5 mouse cellular contexts compared by ENCODE assay signal in the genomic region with DNA sequence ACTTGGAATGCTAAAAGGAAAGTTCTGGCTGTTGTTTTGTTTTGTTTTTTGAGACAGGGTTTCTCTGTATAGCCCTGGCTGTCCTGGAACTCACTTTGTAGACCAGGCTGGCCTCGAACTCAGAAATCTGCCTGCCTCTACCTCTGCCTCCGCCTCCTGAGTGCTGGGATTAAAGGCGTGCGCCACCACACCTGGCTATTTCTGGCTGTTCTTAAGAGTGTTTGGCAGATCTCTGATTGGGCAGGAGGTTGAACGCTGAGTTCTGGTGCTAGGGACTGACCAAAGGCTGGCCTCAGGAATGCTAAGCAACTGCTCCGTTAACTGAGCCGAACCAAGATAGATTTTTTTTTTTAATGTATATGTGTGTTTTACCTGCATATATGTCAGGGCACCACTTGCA. TPM values are rescaled to one million over a fixed set of nuclear protein-coding genes. Genes with fewer than 3 reads are reported as not detected.
DNase-seq lines count a peak whose midpoint lies in the region; TF ChIP-seq lines count a peak whose summit lies in the region.
"Not testable (repeated sequence)": the region's sequence is repeated elsewhere in the genome, so short reads cannot be mapped to it uniquely, and the experiment has no call there.
"Had no signal": no experiment of that assay in that cellular context is flagged by ENCODE, and none has a peak within 500 bp of the region (broad histone marks: within the 10 kb centered on the region; RNA-seq: fewer than 3 reads in every experiment).

No protein-coding gene starts in this region.

- not testable (repeated sequence) for H3K4me3 ChIP-seq in MEL (ENCODE audit: control insufficient read depth in 1 of 2, insufficient read depth in 1 of 2, low read depth in 2 of 2, low read length in 2 of 2); liver, adult 2 months (ENCODE audit: insufficient read depth, low read depth, low read length)

- not testable (repeated sequence) for TF ChIP-seq CTCF in MEL (IDR thresholded peaks at IDR 0.05 in 2 of 3, conservative IDR thresholded peaks at IDR 0.05 in 1 of 3; ENCODE audit: control insufficient read depth in 1 of 3, insufficient read depth in 1 of 3, low read depth in 2 of 3, low read length in 3 of 3, poor library complexity in 1 of 3, severe bottlenecking in 1 of 3); liver, adult 2 months (IDR thresholded peaks at IDR 0.05; ENCODE audit: low read depth, low read length)

- H3K27me3 ChIP-seq in MEL (ENCODE audit: control insufficient read depth in 1 of 2, insufficient read depth in 2 of 2, low read length in 2 of 2); liver, adult 2 months (ENCODE audit: control insufficient read depth, insufficient read depth, low read length): not testable (repeated sequence)

- not testable (repeated sequence) for H3K27ac ChIP-seq in MEL (ENCODE audit: control insufficient read depth, low read depth, low read length)
- 0 out of 2 replicates have a peak overlapping the region, but pooled peaks have one; percentile 16 for H3K27ac ChIP-seq in liver, adult 2 months (replicated peaks; ENCODE audit: insufficient read depth, low read depth, low read length)

- peaks cover 7 to 20% of the 10 kb centered on the region in 2 experiments for H3K4me1 ChIP-seq in MEL (ENCODE audit: control insufficient read depth in 1 of 2, insufficient read depth in 2 of 2, low read length in 2 of 2)
- H3K4me1 ChIP-seq in liver, adult 2 months (ENCODE audit: control insufficient read depth, insufficient read depth, low read length), result peaks cover 16% of the 10 kb centered on the region

- DNase-seq in MEL (ENCODE audit: low read depth, low spot score), result peak; percentile 1
- peak; percentile 81 for DNase-seq in heart, adult 11 months
- peak; percentile 55 for DNase-seq in liver, adult 2 months (ENCODE audit: extremely low read depth, low read depth, low spot score)
- peak; percentile 2 for DNase-seq in testis, postnatal 14 days (ENCODE audit: low spot score)

- 40% methylated on average over 7 of the region's 7 CpGs for WGBS in liver, adult 2 months

- peaks cover 14 to 28% of the 10 kb centered on the region in 2 experiments for H3K36me3 ChIP-seq in MEL (ENCODE audit: control insufficient read depth in 1 of 2, insufficient read depth in 2 of 2, low read length in 2 of 2)
- peaks cover 22% of the 10 kb centered on the region for H3K36me3 ChIP-seq in liver, adult 2 months (ENCODE audit: control insufficient read depth, insufficient read depth, low read length)

- not testable (repeated sequence) for TF ChIP-seq POLR2A in MEL (IDR thresholded peaks at IDR 0.05; ENCODE audit: control insufficient read depth in 1 of 2, insufficient read depth in 1 of 2, low read depth in 1 of 2, low read length in 2 of 2, poor library complexity in 1 of 2); liver, adult 2 months (IDR thresholded peaks at IDR 0.05; ENCODE audit: extremely low read depth, insufficient read depth, low read length)

- TF ChIP-seq EP300 in MEL (IDR thresholded peaks at IDR 0.05; ENCODE audit: low read depth in 1 of 2, low read length in 2 of 2), result not testable (repeated sequence)

- not testable (repeated sequence) for TF ChIP-seq RAD21 in MEL (IDR thresholded peaks at IDR 0.05; ENCODE audit: low read depth, low read length)

- not testable (repeated sequence) for H3K9me3 ChIP-seq in MEL (replicated peaks; ENCODE audit: insufficient read depth, low read length)

- H3K9ac ChIP-seq in MEL (ENCODE audit: control insufficient read depth, low read depth, low read length, poor library complexity, severe bottlenecking); liver, adult 2 months (ENCODE audit: low read depth, low read length): not testable (repeated sequence)

- peaks cover 54% of the 10 kb centered on the region for H3K79me2 ChIP-seq in MEL (ENCODE audit: control insufficient read depth, insufficient read depth, low read length, poor library complexity)
- H3K79me2 ChIP-seq in liver, adult 2 months (ENCODE audit: control insufficient read depth, insufficient read depth, low read length), result peaks cover 30% of the 10 kb centered on the region; the same call in 1 of the 2 replicates

RNA-seq across cellular contexts. Expression of gene Gclm, which starts 8.7 kb away (rescaled TPM):
- total RNA-seq in MEL (2012; rRNA removed), result 121 and 123 TPM in 2 replicates
- 100 to 1,000 TPM; 174 to 334 TPM for polyA plus RNA-seq in MEL (2012; ENCODE audit: insufficient read depth in 1 of 2, insufficient read length in 2 of 2, low read depth in 1 of 2, low replicate concordance in 2 of 2, missing spikeins in 1 of 2)
- total RNA-seq in liver, adult 2 months (2014; rRNA removed), result 57.6 and 116 TPM in 2 replicates
- polyA plus RNA-seq in liver, adult 2 months (2012; rRNA removed), result 236 and 311 TPM in 2 replicates

RNA-seq across cellular contexts. Expression of gene Dnttip2, which starts 20.1 kb away (rescaled TPM):
- 70.6 and 84.4 TPM in 2 replicates for total RNA-seq in MEL (2012; rRNA removed)
- 10 to 100 TPM in 1 of 2 experiments, not detected in 1; 90.5 TPM for polyA plus RNA-seq in MEL (2012; ENCODE audit: insufficient read depth in 1 of 2, insufficient read length in 2 of 2, low read depth in 1 of 2, low replicate concordance in 2 of 2, missing spikeins in 1 of 2)
- 14.5 and 17.7 TPM in 2 replicates for total RNA-seq in liver, adult 2 months (2014; rRNA removed)
- 3.6 and 4.0 TPM in 2 replicates for polyA plus RNA-seq in liver, adult 2 months (2012; rRNA removed)

RNA-seq across cellular contexts. Expression of gene Bcar3, which starts 39.9 kb away (rescaled TPM):
- not detected in 2 replicates for total RNA-seq in MEL (2012; rRNA removed)
- not detected for polyA plus RNA-seq in MEL (2012; ENCODE audit: insufficient read depth in 1 of 2, insufficient read length in 2 of 2, low read depth in 1 of 2, low replicate concordance in 2 of 2, missing spikeins in 1 of 2)
- 44.4 and 69.3 TPM in 2 replicates for total RNA-seq in liver, adult 2 months (2014; rRNA removed)
- polyA plus RNA-seq in liver, adult 2 months (2012; rRNA removed), result 45.5 and 67.3 TPM in 2 replicates
- polyA plus RNA-seq: G1E had no signal

Comparison
In these comparisons a context has a peak if more than half of its experiments do, and no peak if none do; other contexts are left out.
1. DNase-seq: peak in every context shown above with its lines; median percentile 81 in heart, adult 11 months; 55 in liver, adult 2 months; 2 in testis, postnatal 14 days; 1 in MEL.
2. RNA of gene Bcar3, which starts 39.9 kb away (total RNA-seq): 44.4 to 69.3 TPM in liver, adult 2 months; not detected in MEL; every median in the first group is over 10 times any median in the second.